Mouse (Mus musculus) heart, adult 2 months (tissue): Measurements from ENCODE around the gene Ccndbp1.

ENCODE experiments used
- EP300 ChIP-seq: fragments of 200-500 bp; IDR thresholded peaks from 2 replicates; pipeline ENCODE4 v1.6.1; 2011; ENCODE audit warnings: low read depth, low read length, control low read depth; ENCODE audit not compliant: insufficient read depth
- POLR2A ChIP-seq: fragments of 200-500 bp; IDR thresholded peaks from 2 replicates; pipeline ENCODE4 v1.6.1; 2011; ENCODE audit warnings: mild to moderate bottlenecking, low read depth, low read length, control low read depth; ENCODE audit not compliant: insufficient read depth

- TF ChIP-seq POLR2A (0 out of 2 replicates have a peak, but pooled peaks have one; percentile 34), EP300 (0 out of 2 replicates have a peak, but pooled peaks have one; percentile 15)
Measured at GRCm38 (mm10) chr2:120976990-120977925, 30.9 kb upstream of the Ccndbp1 start, which contains the start of gene Tmem62.
